Mouse (Mus musculus) heart, postnatal 14 days (tissue): ENCODE results near the gene Mia2. TPM values are rescaled to one million over a fixed set of nuclear protein-coding genes. Genes with fewer than 3 reads are reported as not detected.

Experiments used
- DNase-seq, 2 experiments: peaks; one replicate each; pipeline ENCODE4 v3.0.0; 2021 to 2022
- intact Hi-C: fragments of 180-260 bp; cut with DNase I; formaldehyde crosslinking; loops from one replicate; pipeline ENCODE4 v1.15.1; 2025
- total RNA-seq, 2 experiments: library from RNA; stranded (reverse); gene quantifications; 2 replicates each; pipeline ENCODE4 v1.2.3; 2021

Gene Mia2
- total RNA-seq, 2 experiments from 2014 or later: 79.4 to 90.4 TPM

- intact Hi-C loops: no loop called here
- DNase-seq: no peak
Observed at GRCm38 (mm10) chr12:59086171-59086570, 9.4 kb upstream of the Mia2 start.

- intact Hi-C loops: no loop called here
- no peak for DNase-seq
Observed at GRCm38 (mm10) chr12:59093543-59093942, 2.1 kb upstream of the Mia2 start.

GRCm38 (mm10) chr12:59104771-59105170, 9.2 kb downstream of the Mia2 start:
- DNase-seq: no peak
- intact Hi-C loops: no loop called here

GRCm38 (mm10) chr12:59105914-59106313, 10.3 kb downstream of the Mia2 start:
- no peak for DNase-seq
- intact Hi-C loops: no loop called here

- intact Hi-C loops: no loop called here
- DNase-seq: no peak
Observed at GRCm38 (mm10) chr12:59106491-59106890, 10.9 kb downstream of the Mia2 start.

- intact Hi-C loops: no loop called here
Observed at GRCm38 (mm10) chr12:59107926-59108325, 12.3 kb downstream of the Mia2 start.

GRCm38 (mm10) chr12:59117184-59117583, 21.6 kb downstream of the Mia2 start:
- no peak for DNase-seq
- intact Hi-C loops: no loop called here

More at GRCm38 (mm10) chr12:59107926-59108325, 12.3 kb downstream of the Mia2 start:
- DNase-seq: no peak

- no peak for DNase-seq
- intact Hi-C loops: no loop called here
Observed at GRCm38 (mm10) chr12:59125426-59125825, 29.8 kb downstream of the Mia2 start.

GRCm38 (mm10) chr12:59128501-59128900, 32.9 kb downstream of the Mia2 start:
- intact Hi-C loops: no loop called here
- DNase-seq: no peak

- intact Hi-C loops: no loop called here
- no peak for DNase-seq
Observed at GRCm38 (mm10) chr12:59129038-59129437, 33.4 kb downstream of the Mia2 start.

- peak; percentile 7 to 43 for DNase-seq
- intact Hi-C loops: no loop called here
Observed at GRCm38 (mm10) chr12:59129592-59129991, 34.0 kb downstream of the Mia2 start.

GRCm38 (mm10) chr12:59130249-59130648, 34.6 kb downstream of the Mia2 start:
- DNase-seq: peak; percentile 18 to 20
- intact Hi-C loops: loop anchor here (2.0 kb wide), 3 partner anchors 69 to 119 kb away; partner anchors contain the start of genes Fbxo33 and Trappc6b

GRCm38 (mm10) chr12:59130651-59131577, 35.3 kb downstream of the Mia2 start:
- intact Hi-C loops: loop anchor here (2.0 kb wide), 3 partner anchors 70 to 120 kb away; partner anchors contain the start of genes Fbxo33 and Trappc6b
- DNase-seq: peak; percentile 96 to 98

- no peak for DNase-seq
Observed at GRCm38 (mm10) chr12:59131578-59131946, 36.0 kb downstream of the Mia2 start.

GRCm38 (mm10) chr12:59132462-59132861, 36.9 kb downstream of the Mia2 start:
- intact Hi-C loops: no loop called here
- DNase-seq: no peak

More at GRCm38 (mm10) chr12:59131578-59131946, 36.0 kb downstream of the Mia2 start:
- intact Hi-C loops: loop anchor here (2.0 kb wide), 3 partner anchors 71 to 121 kb away; partner anchors contain the start of genes Fbxo33 and Trappc6b

GRCm38 (mm10) chr12:59132940-59133339, 37.3 kb downstream of the Mia2 start:
- intact Hi-C loops: no loop called here
- no peak for DNase-seq

GRCm38 (mm10) chr12:59133437-59133999, 37.9 kb downstream of the Mia2 start:
- DNase-seq: no peak
- intact Hi-C loops: no loop called here

- intact Hi-C loops: no loop called here
- DNase-seq: no peak
Observed at GRCm38 (mm10) chr12:59135096-59135495, 39.5 kb downstream of the Mia2 start.

GRCm38 (mm10) chr12:59135533-59136300, 40.1 kb downstream of the Mia2 start:
- no peak for DNase-seq
- intact Hi-C loops: no loop called here

- intact Hi-C loops: no loop called here
- DNase-seq: no peak
Observed at GRCm38 (mm10) chr12:59137031-59137430, 41.4 kb downstream of the Mia2 start.

GRCm38 (mm10) chr12:59139372-59139771, 43.8 kb downstream of the Mia2 start:
- no peak for DNase-seq
- intact Hi-C loops: no loop called here
